Mouse (Mus musculus) forebrain, embryonic 12.5 days (tissue): ENCODE measurements around the gene Ntn4. TPM values are rescaled to one million over a fixed set of nuclear protein-coding genes. Genes with fewer than 3 reads are reported as not detected.

Source experiments
- ATAC-seq: fragments of 200-750 bp; cut with Nextera tagmentation; 2 replicates; pipeline ENCODE4 v1.8.0; 2017; ENCODE audit warnings: moderate TSS enrichment; ENCODE audit not compliant: low FRiP score
- H3K27ac ChIP-seq: fragments of 300-500 bp; sonication (generic); 2 replicates; pipeline ENCODE4 v1.5.1; 2016; ENCODE audit warnings: mild to moderate bottlenecking
- H3K27me3 ChIP-seq: fragments of 300-500 bp; sonication (generic); 2 replicates; pipeline ENCODE4 v1.6.1; 2016; ENCODE audit warnings: mild to moderate bottlenecking
- H3K36me3 ChIP-seq: fragments of 300-500 bp; sonication (generic); replicated peaks from 2 replicates; pipeline ENCODE4 v1.6.1; 2016; ENCODE audit warnings: mild to moderate bottlenecking
- H3K4me1 ChIP-seq: fragments of 300-500 bp; sonication (generic); 2 replicates; pipeline ENCODE4 v1.6.1; 2016
- H3K4me2 ChIP-seq: fragments of 300-500 bp; sonication (generic); 2 replicates; pipeline ENCODE4 v1.6.1; 2016; ENCODE audit warnings: mild to moderate bottlenecking, moderate library complexity
- H3K4me3 ChIP-seq: fragments of 300-500 bp; sonication (generic); replicated peaks from 2 replicates; pipeline ENCODE4 v1.5.1; 2016; ENCODE audit warnings: mild to moderate bottlenecking
- H3K9ac ChIP-seq: fragments of 300-500 bp; sonication (generic); 2 replicates; pipeline ENCODE4 v1.6.1; 2016; ENCODE audit warnings: mild to moderate bottlenecking
- H3K9me3 ChIP-seq: fragments of 300-500 bp; sonication (generic); 2 replicates; pipeline ENCODE4 v1.6.1; 2016
- WGBS: fragments of 180-500 bp; shearing (Covaris S2); methylation state at CpG from one replicate; pipeline ENCODE4 v1.1.7; 2016; 5-methylcytosine and 5-hydroxymethylcytosine counted together
- polyA plus RNA-seq: library from polyadenylated mRNA; unstranded; fragments of >200 nt; fragmentation: Nextera tagmentation; extraction: Ambion mirVana; gene quantifications from 2 replicates; pipeline ENCODE4 v1.2.1, GENCODE M21; 2016

Gene Ntn4
- polyA plus RNA-seq, 1 experiment from 2014 or later = 3.5 TPM

- H3K4me1 ChIP-seq = peaks cover 11% of the 10 kb centered on the region
- no peak for ATAC-seq
- no peaks in the 10 kb centered on the region for H3K36me3 ChIP-seq
- no peak overlapping the region for H3K9ac ChIP-seq
- no peak overlapping the region for H3K4me3 ChIP-seq
- WGBS = 71% methylated on average over 14 of the region's 14 CpGs
- no peak overlapping the region for H3K4me2 ChIP-seq
- no peak overlapping the region for H3K27ac ChIP-seq
- no peaks in the 10 kb centered on the region for H3K9me3 ChIP-seq
- H3K27me3 ChIP-seq = peaks cover 12% of the 10 kb centered on the region; the same call in 1 of the 2 replicates
Observed at GRCm38 (mm10) chr10:93751302-93751701, 110.8 kb downstream of the Ntn4 start.

- no peak overlapping the region for H3K9ac ChIP-seq
- no peak overlapping the region for H3K27ac ChIP-seq
- 88% methylated on average over 13 of the region's 13 CpGs for WGBS
- no peaks in the 10 kb centered on the region for H3K9me3 ChIP-seq
- no peak for ATAC-seq
- H3K4me3 ChIP-seq = no peak overlapping the region
- no peak overlapping the region for H3K4me2 ChIP-seq
- peaks cover 17% of the 10 kb centered on the region for H3K4me1 ChIP-seq
- H3K27me3 ChIP-seq = peaks cover 26% of the 10 kb centered on the region; the same call in 1 of the 2 replicates
- no peaks in the 10 kb centered on the region for H3K36me3 ChIP-seq
Observed at GRCm38 (mm10) chr10:93753711-93754391, 113.4 kb downstream of the Ntn4 start.

- Histone ChIP-seq H3K36me3 (no peaks in the 10 kb centered on the region), H3K9ac (no peak overlapping the region), H3K4me1 (peaks cover 15% of the 10 kb centered on the region), H3K4me2 (no peak overlapping the region), H3K27me3 (peaks cover 26% of the 10 kb centered on the region; the same call in 1 of the 2 replicates), H3K9me3 (no peaks in the 10 kb centered on the region), H3K27ac (no peak overlapping the region), H3K4me3 (no peak overlapping the region)
- ATAC-seq = peak; percentile 36; the same call in 1 of the 2 replicates
- 7% methylated on average over 10 of the region's 10 CpGs for WGBS
Observed at GRCm38 (mm10) chr10:93756211-93756610, 115.7 kb downstream of the Ntn4 start.

- no peak overlapping the region for H3K27ac ChIP-seq
- no peak overlapping the region for H3K4me3 ChIP-seq
- peaks cover 13% of the 10 kb centered on the region for H3K4me1 ChIP-seq
- no peak overlapping the region for H3K9ac ChIP-seq
- 77% methylated on average over 4 of the region's 4 CpGs for WGBS
- no peaks in the 10 kb centered on the region for H3K9me3 ChIP-seq
- H3K4me2 ChIP-seq = no peak overlapping the region
- peaks cover 14% of the 10 kb centered on the region; the same call in 1 of the 2 replicates for H3K27me3 ChIP-seq
- no peaks in the 10 kb centered on the region for H3K36me3 ChIP-seq
- no peak for ATAC-seq
Observed at GRCm38 (mm10) chr10:93759644-93760043, 119.2 kb downstream of the Ntn4 start.

GRCm38 (mm10) chr10:93760429-93760828 is 119.9 kb downstream of the Ntn4 start:
- Histone ChIP-seq H3K9ac (no peak overlapping the region), H3K4me1 (peaks cover 13% of the 10 kb centered on the region), H3K36me3 (no peaks in the 10 kb centered on the region), H3K27ac (no peak overlapping the region), H3K9me3 (no peaks in the 10 kb centered on the region), H3K4me2 (no peak overlapping the region), H3K27me3 (peaks cover 14% of the 10 kb centered on the region; the same call in 1 of the 2 replicates), H3K4me3 (no peak overlapping the region)
- WGBS = 80% methylated on average over 5 of the region's 5 CpGs
- no peak for ATAC-seq

- Histone ChIP-seq H3K4me1 (peaks cover 2% of the 10 kb centered on the region), H3K4me3 (no peak overlapping the region), H3K27me3 (0 out of 2 replicates have a peak, but pooled peaks cover 4% of the 10 kb centered on the region), H3K4me2 (no peak overlapping the region), H3K9me3 (no peaks in the 10 kb centered on the region), H3K27ac (no peak overlapping the region), H3K9ac (no peak overlapping the region), H3K36me3 (no peaks in the 10 kb centered on the region)
- no peak for ATAC-seq
- WGBS = 36% methylated on average over 5 of the region's 5 CpGs
Observed at GRCm38 (mm10) chr10:93763074-93763473, 122.6 kb downstream of the Ntn4 start.

- ATAC-seq = no peak
- Histone ChIP-seq H3K27me3 (0 out of 2 replicates have a peak, but pooled peaks cover 4% of the 10 kb centered on the region), H3K9me3 (no peaks in the 10 kb centered on the region), H3K4me1 (peaks cover 2% of the 10 kb centered on the region), H3K27ac (no peak overlapping the region), H3K4me2 (no peak overlapping the region), H3K36me3 (no peaks in the 10 kb centered on the region), H3K4me3 (no peak overlapping the region), H3K9ac (no peak overlapping the region)
- 90% methylated on average over 5 of the region's 5 CpGs for WGBS
Observed at GRCm38 (mm10) chr10:93766221-93766620, 125.7 kb downstream of the Ntn4 start.

GRCm38 (mm10) chr10:93767245-93767644 is 126.8 kb downstream of the Ntn4 start:
- no peak for ATAC-seq
- Histone ChIP-seq H3K9ac (no peak overlapping the region), H3K4me2 (no peak overlapping the region), H3K4me3 (no peak overlapping the region), H3K36me3 (no peaks in the 10 kb centered on the region), H3K27me3 (0 out of 2 replicates have a peak, but pooled peaks cover 4% of the 10 kb centered on the region), H3K9me3 (no peaks in the 10 kb centered on the region), H3K27ac (no peak overlapping the region), H3K4me1 (peaks cover 2% of the 10 kb centered on the region)
- 77% methylated on average over 5 of the region's 5 CpGs for WGBS

- no peak overlapping the region for H3K4me3 ChIP-seq
- ATAC-seq = no peak
- 60% methylated on average over 9 of the region's 9 CpGs for WGBS
Observed at GRCm38 (mm10) chr10:93768222-93768621, 127.7 kb downstream of the Ntn4 start.

GRCm38 (mm10) chr10:93771931-93772465 is 131.5 kb downstream of the Ntn4 start:
- H3K4me1 ChIP-seq = peaks cover 2% of the 10 kb centered on the region
- H3K36me3 ChIP-seq = no peaks in the 10 kb centered on the region
- no peak for ATAC-seq
- H3K9me3 ChIP-seq = no peaks in the 10 kb centered on the region
- 39% methylated on average over 9 of the region's 9 CpGs for WGBS
- H3K4me2 ChIP-seq = no peak overlapping the region
- no peak overlapping the region for H3K27ac ChIP-seq
- no peak overlapping the region for H3K4me3 ChIP-seq
- H3K9ac ChIP-seq = no peak overlapping the region
- H3K27me3 ChIP-seq = peaks cover 9% of the 10 kb centered on the region; the same call in 1 of the 2 replicates

More at GRCm38 (mm10) chr10:93768222-93768621, 127.7 kb downstream of the Ntn4 start:
- Histone ChIP-seq H3K27me3 (0 out of 2 replicates have a peak, but pooled peaks cover 4% of the 10 kb centered on the region), H3K27ac (no peak overlapping the region), H3K4me2 (no peak overlapping the region), H3K9ac (no peak overlapping the region), H3K36me3 (no peaks in the 10 kb centered on the region), H3K9me3 (no peaks in the 10 kb centered on the region), H3K4me1 (peaks cover 2% of the 10 kb centered on the region)

- Histone ChIP-seq H3K9me3 (no peaks in the 10 kb centered on the region), H3K4me3 (no peak overlapping the region), H3K4me1 (peaks cover 2% of the 10 kb centered on the region), H3K9ac (no peak overlapping the region), H3K36me3 (no peaks in the 10 kb centered on the region), H3K27me3 (peaks cover 9% of the 10 kb centered on the region; the same call in 1 of the 2 replicates), H3K4me2 (no peak overlapping the region), H3K27ac (no peak overlapping the region)
- no peak for ATAC-seq
- 84% methylated on average over 3 of the region's 3 CpGs for WGBS
Observed at GRCm38 (mm10) chr10:93772492-93772891, 132.0 kb downstream of the Ntn4 start.

GRCm38 (mm10) chr10:93776731-93777151 is 136.3 kb downstream of the Ntn4 start:
- ATAC-seq = no peak
- no peaks in the 10 kb centered on the region for H3K36me3 ChIP-seq
- H3K9ac ChIP-seq = no peak overlapping the region
- no peak overlapping the region for H3K27ac ChIP-seq
- WGBS = 47% methylated on average over 5 of the region's 5 CpGs
- H3K27me3 ChIP-seq = peaks cover 9% of the 10 kb centered on the region; the same call in 1 of the 2 replicates
- H3K4me3 ChIP-seq = no peak overlapping the region
- no peak overlapping the region for H3K4me2 ChIP-seq
- no peaks in the 10 kb centered on the region for H3K9me3 ChIP-seq
- H3K4me1 ChIP-seq = no peaks in the 10 kb centered on the region
